Mouse (Mus musculus) gastrocnemius, postnatal 36 days (tissue): ENCODE measurements around the gene Treh. TPM values are rescaled to one million over a fixed set of nuclear protein-coding genes. Genes with fewer than 3 reads are reported as not detected.
"Not testable (repeated sequence)": the region's sequence is repeated elsewhere in the genome, so short reads cannot be mapped to it uniquely, and the experiment has no call there.

Experiments
- DNase-seq, 2 experiments: peaks; one replicate each; pipeline ENCODE4 v3.0.0; 2022
- intact Hi-C: fragments of 180-260 bp; cut with DNase I; formaldehyde crosslinking; loops from one replicate; pipeline ENCODE4 v1.15.1; 2025
- long read RNA-seq, 2 experiments: library from polyadenylated mRNA; stranded (forward); transcript quantifications; one replicate each; pipeline ENCODE4 v2.0.0; 2021
- total RNA-seq, 2 experiments: library from RNA; stranded (reverse); gene quantifications; 2 replicates each; pipeline ENCODE4 v1.2.3; 2021

The Treh gene
- total RNA-seq: not detected
- long read RNA-seq, experiment 1: 0 reads
- long read RNA-seq, experiment 2: 0 reads

- intact Hi-C loops: no loop called here
- no peak for DNase-seq
These were observed at the start of gene Treh for GRCm38 (mm10) chr9:44673005-44673404. Gene Treh (plus strand): TSS chr9:44673233.

GRCm38 (mm10) chr9:44624390-44624789 is 48.6 kb upstream of the Treh start:
- DNase-seq: no peak
- intact Hi-C loops: no loop called here

GRCm38 (mm10) chr9:44626268-44626667 is 46.8 kb upstream of the Treh start:
- intact Hi-C loops: no loop called here
- no peak for DNase-seq

GRCm38 (mm10) chr9:44637551-44638169 is 35.4 kb upstream of the Treh start:
- intact Hi-C loops: loop anchor here (10.0 kb wide), 1 partner anchor 307 kb away; no protein-coding TSS in a partner anchor
- peak in 1 of 2 experiments; percentile 51 for DNase-seq

GRCm38 (mm10) chr9:44638726-44639125 is 34.3 kb upstream of the Treh start:
- intact Hi-C loops: loop anchor here (10.0 kb wide), 1 partner anchor 306 kb away; no protein-coding TSS in a partner anchor
- not testable (repeated sequence) for DNase-seq

- DNase-seq, intact Hi-C loops: not testable (repeated sequence)
These were observed 33.0 kb upstream of the Treh start for GRCm38 (mm10) chr9:44640028-44640427.

- DNase-seq: no peak
These were observed 32.2 kb upstream of the Treh start for GRCm38 (mm10) chr9:44640646-44641357.

GRCm38 (mm10) chr9:44641616-44642015 is 31.4 kb upstream of the Treh start:
- no peak for DNase-seq
- intact Hi-C loops: no loop called here

More at GRCm38 (mm10) chr9:44640646-44641357, 32.2 kb upstream of the Treh start:
- intact Hi-C loops: no loop called here

GRCm38 (mm10) chr9:44643103-44643502 is 29.9 kb upstream of the Treh start:
- no peak for DNase-seq
- intact Hi-C loops: no loop called here

- DNase-seq: no peak
- intact Hi-C loops: no loop called here
These were observed 28.8 kb upstream of the Treh start for GRCm38 (mm10) chr9:44644186-44644585.

- DNase-seq: peak; percentile 56 to 62
- intact Hi-C loops: no loop called here
These were observed 27.6 kb upstream of the Treh start for GRCm38 (mm10) chr9:44645481-44645880.

GRCm38 (mm10) chr9:44645924-44646323 is 27.1 kb upstream of the Treh start:
- intact Hi-C loops: no loop called here
- no peak for DNase-seq

GRCm38 (mm10) chr9:44646366-44646765 is 26.7 kb upstream of the Treh start:
- intact Hi-C loops: no loop called here
- DNase-seq: no peak

GRCm38 (mm10) chr9:44647026-44647425 is 26.0 kb upstream of the Treh start:
- intact Hi-C loops: no loop called here
- DNase-seq: no peak

- intact Hi-C loops: no loop called here
These were observed 25.4 kb upstream of the Treh start for GRCm38 (mm10) chr9:44647656-44648055.

GRCm38 (mm10) chr9:44648881-44649281 is 24.2 kb upstream of the Treh start:
- intact Hi-C loops: no loop called here
- no peak for DNase-seq

More at GRCm38 (mm10) chr9:44647656-44648055, 25.4 kb upstream of the Treh start:
- DNase-seq: no peak

- DNase-seq: peak; percentile 71 to 74
- intact Hi-C loops: loop anchor here (2.0 kb wide), 1 partner anchor 145 kb away; no protein-coding TSS in a partner anchor
These were observed 21.0 kb upstream of the Treh start for GRCm38 (mm10) chr9:44652027-44652426.

- intact Hi-C loops: loop anchor here (1.0 to 2.0 kb wide), 3 partner anchors 31 to 200 kb away; partner anchors contain the start of gene Upk2
- no peak for DNase-seq
These were observed 19.1 kb upstream of the Treh start for GRCm38 (mm10) chr9:44653896-44654295.

GRCm38 (mm10) chr9:44655098-44656066 is 17.7 kb upstream of the Treh start:
- intact Hi-C loops: loop anchor here (1.0 to 5.0 kb wide), 3 partner anchors 29 to 92 kb away; no protein-coding TSS in a partner anchor

GRCm38 (mm10) chr9:44663706-44664105 is 9.3 kb upstream of the Treh start:
- intact Hi-C loops: no loop called here
- DNase-seq: no peak

More at GRCm38 (mm10) chr9:44655098-44656066, 17.7 kb upstream of the Treh start:
- peak in 1 of 2 experiments; percentile 53 for DNase-seq
